Mouse (Mus musculus): ENCODE data around the gene Notch2. TPM values are rescaled to one million over a fixed set of nuclear protein-coding genes. Genes with fewer than 3 reads are reported as not detected.

Notch2 gene
- polyA plus RNA-seq, 1 experiment from 2014 or later, result 18.3 TPM

DNA sequence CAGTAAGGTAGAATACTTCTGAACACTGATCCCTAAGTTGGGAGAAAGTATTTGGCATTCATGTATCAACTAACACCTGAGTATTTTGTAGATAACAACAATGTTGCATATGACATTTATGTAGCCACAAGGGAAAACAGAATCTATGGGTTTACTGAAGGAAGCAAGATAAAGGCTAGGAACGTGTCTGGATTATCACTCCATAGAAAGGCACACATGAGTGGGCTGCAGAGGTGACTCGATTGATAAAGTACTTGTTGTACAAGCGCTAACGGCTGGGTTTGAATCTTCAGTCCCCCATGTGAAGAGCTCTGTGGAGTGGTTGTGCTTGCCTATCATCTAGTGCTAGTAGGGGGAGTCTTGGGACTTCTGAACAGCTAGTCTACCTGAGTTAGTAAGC, 9.8 kb upstream of the Notch2 start:
- no peak for TF ChIP-seq CTCF (IDR thresholded peaks at IDR 0.05)
- TF ChIP-seq EP300 (IDR thresholded peaks at IDR 0.05), result no peak
- ATAC-seq (no peak), DNase-seq (ENCODE audit: low spot score) (no peak)
- H3K4me2 ChIP-seq (replicated peaks; ENCODE audit: low read depth, low read length), result no peak overlapping the region
- no peaks in the 10 kb centered on the region for H3K36me3 ChIP-seq (ENCODE audit: insufficient read depth, low read length)
- no peak overlapping the region for H3K4me3 ChIP-seq (ENCODE audit: low read depth, low read length)
- H3K9ac ChIP-seq (replicated peaks; ENCODE audit: low read depth), result no peak overlapping the region
- H3K27me3 ChIP-seq (replicated peaks; ENCODE audit: insufficient read depth, low read length), result no peaks in the 10 kb centered on the region
- no peaks in the 10 kb centered on the region for H3K4me1 ChIP-seq (ENCODE audit: insufficient read depth, low read depth, low read length)
- WGBS, result 66% methylated on average over 4 of the region's 4 CpGs
- no peaks in the 10 kb centered on the region for H3K9me3 ChIP-seq (ENCODE audit: low read length)
- no peak overlapping the region for H3K27ac ChIP-seq (ENCODE audit: low read length)

GRCm38 (mm10) chr3:98004231-98004630, 9.1 kb upstream of the Notch2 start:
- no peak for ATAC-seq
- WGBS, result 45% methylated on average over 3 of the region's 3 CpGs

DNA sequence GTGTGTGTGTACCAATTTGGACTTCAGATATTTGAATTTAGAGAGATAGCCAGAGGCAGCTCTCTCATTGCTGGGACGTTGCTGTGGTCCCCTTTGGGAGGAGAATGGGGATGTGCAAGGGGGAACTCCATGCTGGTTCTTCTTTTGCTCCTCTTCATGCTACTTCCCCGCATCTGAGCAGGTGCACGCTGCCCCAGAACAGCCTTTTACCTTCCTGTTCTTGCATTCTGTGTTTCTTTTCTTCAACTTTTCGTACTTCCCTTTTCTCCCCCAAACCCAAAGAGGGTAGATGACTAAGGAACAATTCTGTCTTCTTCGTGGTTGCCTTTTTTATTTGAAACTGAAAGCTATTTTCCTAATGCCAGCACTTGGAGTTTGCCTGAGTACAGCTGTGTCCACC, 8.0 kb upstream of the Notch2 start:
- TF ChIP-seq EP300 (IDR thresholded peaks at IDR 0.05) (no peak), CTCF (IDR thresholded peaks at IDR 0.05) (no peak)
- H3K27ac ChIP-seq (ENCODE audit: low read length), result no peak overlapping the region
- H3K4me1 ChIP-seq (ENCODE audit: insufficient read depth, low read depth, low read length), result no peaks in the 10 kb centered on the region
- ATAC-seq (no peak), DNase-seq (ENCODE audit: low spot score) (no peak)
- 76% methylated on average over 5 of the region's 5 CpGs for WGBS
- no peak overlapping the region for H3K4me2 ChIP-seq (replicated peaks; ENCODE audit: low read depth, low read length)
- H3K9ac ChIP-seq (replicated peaks; ENCODE audit: low read depth), result no peak overlapping the region
- H3K27me3 ChIP-seq (replicated peaks; ENCODE audit: insufficient read depth, low read length), result no peaks in the 10 kb centered on the region
- no peaks in the 10 kb centered on the region for H3K36me3 ChIP-seq (ENCODE audit: insufficient read depth, low read length)
- H3K4me3 ChIP-seq (ENCODE audit: low read depth, low read length), result no peak overlapping the region
- H3K9me3 ChIP-seq (ENCODE audit: low read length), result no peaks in the 10 kb centered on the region

More at GRCm38 (mm10) chr3:98004231-98004630, 9.1 kb upstream of the Notch2 start:
- no peak overlapping the region for H3K9ac ChIP-seq (replicated peaks; ENCODE audit: low read depth)
- no peak overlapping the region for H3K4me2 ChIP-seq (replicated peaks; ENCODE audit: low read depth, low read length)
- no peaks in the 10 kb centered on the region for H3K4me1 ChIP-seq (ENCODE audit: insufficient read depth, low read depth, low read length)
- no peaks in the 10 kb centered on the region for H3K27me3 ChIP-seq (replicated peaks; ENCODE audit: insufficient read depth, low read length)
- no peaks in the 10 kb centered on the region for H3K9me3 ChIP-seq (ENCODE audit: low read length)
- H3K36me3 ChIP-seq (ENCODE audit: insufficient read depth, low read length), result no peaks in the 10 kb centered on the region
- no peak for TF ChIP-seq EP300 (IDR thresholded peaks at IDR 0.05)
- no peak for TF ChIP-seq CTCF (IDR thresholded peaks at IDR 0.05)
- H3K4me3 ChIP-seq (ENCODE audit: low read depth, low read length), result no peak overlapping the region
- DNase-seq (ENCODE audit: low spot score), result no peak
- no peak overlapping the region for H3K27ac ChIP-seq (ENCODE audit: low read length)

DNA sequence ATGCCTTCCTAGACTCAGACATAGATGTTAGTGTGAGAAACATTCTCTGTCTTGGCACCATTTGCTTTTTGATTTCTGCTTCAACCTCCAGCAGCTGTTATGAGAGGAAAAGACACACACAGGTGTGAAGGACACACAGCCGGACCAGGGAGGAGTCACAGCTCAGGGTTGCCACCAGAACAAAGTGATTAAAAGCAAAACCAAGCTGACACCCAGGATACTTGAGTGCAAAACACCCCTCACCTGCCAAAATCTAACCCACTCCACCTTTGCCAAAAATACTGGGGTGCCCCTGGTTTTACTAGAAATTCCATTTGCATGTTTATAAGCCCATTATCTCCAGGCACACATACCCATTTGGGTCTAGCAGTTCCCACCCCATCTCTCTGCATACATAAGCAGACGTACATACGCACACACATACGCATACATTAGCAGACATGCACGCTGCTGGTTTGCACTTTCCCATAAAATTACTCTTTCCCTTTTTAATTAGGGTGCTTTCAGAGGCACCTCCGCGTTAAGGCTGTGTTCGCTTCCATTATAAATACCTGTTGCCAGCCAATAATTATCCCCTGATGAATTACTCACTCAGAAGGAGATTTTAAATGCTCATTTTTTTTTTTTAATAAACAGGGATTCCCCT, 7.2 kb upstream of the Notch2 start:
- Histone ChIP-seq H3K27ac (ENCODE audit: low read length) (no peak overlapping the region), H3K9ac (replicated peaks; ENCODE audit: low read depth) (no peak overlapping the region), H3K27me3 (replicated peaks; ENCODE audit: insufficient read depth, low read length) (no peaks in the 10 kb centered on the region), H3K4me3 (ENCODE audit: low read depth, low read length) (no peak overlapping the region), H3K9me3 (ENCODE audit: low read length) (no peaks in the 10 kb centered on the region), H3K4me2 (replicated peaks; ENCODE audit: low read depth, low read length) (no peak overlapping the region), H3K36me3 (ENCODE audit: insufficient read depth, low read length) (no peaks in the 10 kb centered on the region), H3K4me1 (ENCODE audit: insufficient read depth, low read depth, low read length) (no peaks in the 10 kb centered on the region)
- ATAC-seq (no peak), DNase-seq (ENCODE audit: low spot score) (no peak)
- TF ChIP-seq EP300 (IDR thresholded peaks at IDR 0.05), result no peak
- TF ChIP-seq CTCF (IDR thresholded peaks at IDR 0.05), result no peak
- 84% methylated on average over 8 of the region's 8 CpGs for WGBS

GRCm38 (mm10) chr3:98006973-98007372, 6.4 kb upstream of the Notch2 start:
- H3K9me3 ChIP-seq (ENCODE audit: low read length), result no peaks in the 10 kb centered on the region
- ATAC-seq (peak; percentile 84), DNase-seq (ENCODE audit: low spot score) (peak; percentile 80)
- H3K4me1 ChIP-seq (ENCODE audit: insufficient read depth, low read depth, low read length), result no peaks in the 10 kb centered on the region
- no peak overlapping the region for H3K4me3 ChIP-seq (ENCODE audit: low read depth, low read length)
- TF ChIP-seq EP300 (IDR thresholded peaks at IDR 0.05) (peak; percentile 88), CTCF (IDR thresholded peaks at IDR 0.05) (no peak)
- WGBS, result 52% methylated on average over 5 of the region's 5 CpGs
- no peaks in the 10 kb centered on the region for H3K36me3 ChIP-seq (ENCODE audit: insufficient read depth, low read length)
- no peak overlapping the region for H3K27ac ChIP-seq (ENCODE audit: low read length)
- H3K27me3 ChIP-seq (replicated peaks; ENCODE audit: insufficient read depth, low read length), result no peaks in the 10 kb centered on the region
- no peak overlapping the region for H3K9ac ChIP-seq (replicated peaks; ENCODE audit: low read depth)
- H3K4me2 ChIP-seq (replicated peaks; ENCODE audit: low read depth, low read length), result no peak overlapping the region

- no peak for DNase-seq (ENCODE audit: low spot score)
- TF ChIP-seq EP300 (IDR thresholded peaks at IDR 0.05), result no peak
- no peak for TF ChIP-seq CTCF (IDR thresholded peaks at IDR 0.05)
- Histone ChIP-seq H3K9ac (replicated peaks; ENCODE audit: low read depth) (no peak overlapping the region), H3K4me2 (replicated peaks; ENCODE audit: low read depth, low read length) (no peak overlapping the region), H3K36me3 (ENCODE audit: insufficient read depth, low read length) (no peaks in the 10 kb centered on the region), H3K9me3 (ENCODE audit: low read length) (no peaks in the 10 kb centered on the region), H3K27me3 (replicated peaks; ENCODE audit: insufficient read depth, low read length) (no peaks in the 10 kb centered on the region), H3K27ac (ENCODE audit: low read length) (no peak overlapping the region), H3K4me3 (ENCODE audit: low read depth, low read length) (no peak overlapping the region), H3K4me1 (ENCODE audit: insufficient read depth, low read depth, low read length) (no peaks in the 10 kb centered on the region)
- WGBS, result 74% methylated on average over 6 of the region's 6 CpGs
- ATAC-seq, result no peak
These were observed 5.2 kb upstream of the Notch2 start for GRCm38 (mm10) chr3:98008143-98008542.

Measured in lung, postnatal 0 days (tissue).